8 mouse cellular contexts compared by ENCODE assay signal in genomic region chr5:33335273-33335976, GRCm38 (mm10). TPM values are rescaled to one million over a fixed set of nuclear protein-coding genes. Genes with fewer than 3 reads are reported as not detected.
DNase-seq lines count a peak whose midpoint lies in the region; ATAC-seq and TF ChIP-seq lines count a peak whose summit lies in the region.

Gene Maea (plus strand): TSS chr5:33335509.

- peak within 1 kb of the TSS; percentile 95 for H3K9ac ChIP-seq in embryonic facial prominence, embryonic 14.5 days (ENCODE audit: low read depth, low read length)
- H3K9ac ChIP-seq in heart, adult 2 months (ENCODE audit: low read depth, low read length): peak within 1 kb of the TSS; percentile 87
- H3K9ac ChIP-seq in limb, embryonic 13.5 days: peak within 1 kb of the TSS; percentile 98
- H3K9ac ChIP-seq in midbrain, embryonic 16.5 days (ENCODE audit: low read depth, low read length): peak within 1 kb of the TSS; percentile 100

- H3K4me3 ChIP-seq in embryonic facial prominence, embryonic 14.5 days (ENCODE audit: low read depth, low read length): peak within 1 kb of the TSS; percentile 99
- peak within 1 kb of the TSS; percentile 80 for H3K4me3 ChIP-seq in heart, adult 2 months
- H3K4me3 ChIP-seq in limb, embryonic 13.5 days: peak within 1 kb of the TSS; percentile 100
- H3K4me3 ChIP-seq in midbrain, embryonic 16.5 days (ENCODE audit: low read depth, low read length): peak within 1 kb of the TSS; percentile 100

- 2% methylated on average over 22 of the region's 71 CpGs for WGBS in embryonic facial prominence, embryonic 14.5 days
- WGBS in heart, adult 2 months: under 1% methylated on average over 71 of the region's 71 CpGs
- WGBS in limb, embryonic 13.5 days: under 1% methylated on average over 71 of the region's 71 CpGs
- under 1% methylated on average over 70 of the region's 71 CpGs for WGBS in midbrain, embryonic 16.5 days

- intact Hi-C loops in heart, adult 2 months (cut with DNase I): loop anchor here (1.0 to 5.0 kb wide), 3 partner anchors 43 to 313 kb away; partner anchors contain the start of genes Ctbp1 and Uvssa

- H3K27ac ChIP-seq in embryonic facial prominence, embryonic 14.5 days (replicated peaks; ENCODE audit: low read depth, low read length): peak within 1 kb of the TSS; percentile 78
- peak within 1 kb of the TSS; percentile 86 for H3K27ac ChIP-seq in heart, adult 2 months
- H3K27ac ChIP-seq in limb, embryonic 13.5 days: peak within 1 kb of the TSS; percentile 83
- peak within 1 kb of the TSS; percentile 89 for H3K27ac ChIP-seq in midbrain, embryonic 16.5 days (ENCODE audit: low read length)

- peak; percentile 92 for TF ChIP-seq POLR2A in heart, adult 2 months (IDR thresholded peaks at IDR 0.05; ENCODE audit: insufficient read depth, low read depth, low read length)

- DNase-seq in 3T3-L1 (ENCODE audit: low read depth, low spot score): peak; percentile 99
- DNase-seq in adrenal gland, postnatal 4 days (ENCODE audit: low spot score in 2 of 2): peak; percentile 83 to 91
- peak; percentile 99 for DNase-seq in embryonic facial prominence, embryonic 14.5 days (ENCODE audit: low spot score)
- DNase-seq in heart, adult 2 months: peak; percentile 94 to 98
- peak; percentile 97 for DNase-seq in kidney, adult 8-10 months
- DNase-seq in spleen, postnatal 10 days (ENCODE audit: low spot score in 2 of 2): peak; percentile 86 to 96

- peak within 1 kb of the TSS; percentile 79 for H3K4me2 ChIP-seq in embryonic facial prominence, embryonic 14.5 days (ENCODE audit: low read depth, low read length)
- peak within 1 kb of the TSS; percentile 88 for H3K4me2 ChIP-seq in limb, embryonic 13.5 days (replicated peaks)
- H3K4me2 ChIP-seq in midbrain, embryonic 16.5 days (ENCODE audit: low read length): peak within 1 kb of the TSS; percentile 76

- peaks cover 14% of the 10 kb centered on the region for H3K36me3 ChIP-seq in embryonic facial prominence, embryonic 14.5 days (ENCODE audit: control insufficient read depth, insufficient read depth, low read length)
- no peaks in the 10 kb centered on the region; the same call in 1 of the 2 replicates for H3K36me3 ChIP-seq in heart, adult 2 months (ENCODE audit: control insufficient read depth, insufficient read depth, low read length)
- H3K36me3 ChIP-seq in limb, embryonic 13.5 days: peaks cover 17% of the 10 kb centered on the region
- H3K36me3 ChIP-seq in midbrain, embryonic 16.5 days (ENCODE audit: control insufficient read depth, insufficient read depth, low read length): no peaks in the 10 kb centered on the region

- H3K9me3 ChIP-seq in embryonic facial prominence, embryonic 14.5 days (ENCODE audit: control insufficient read depth, low read length): 0 out of 2 replicates have a peak, but pooled peaks cover 3% of the 10 kb centered on the region
- no peaks in the 10 kb centered on the region for H3K9me3 ChIP-seq in limb, embryonic 13.5 days
- no peaks in the 10 kb centered on the region for H3K9me3 ChIP-seq in midbrain, embryonic 16.5 days (replicated peaks; ENCODE audit: control insufficient read depth, low read length, poor library complexity, severe bottlenecking)

- H3K4me1 ChIP-seq in embryonic facial prominence, embryonic 14.5 days (ENCODE audit: control insufficient read depth, insufficient read depth, low read length): peaks cover 14% of the 10 kb centered on the region
- H3K4me1 ChIP-seq in heart, adult 2 months (ENCODE audit: control insufficient read depth, insufficient read depth, low read length): peaks cover 9% of the 10 kb centered on the region
- peaks cover 17% of the 10 kb centered on the region for H3K4me1 ChIP-seq in limb, embryonic 13.5 days
- H3K4me1 ChIP-seq in midbrain, embryonic 16.5 days (ENCODE audit: control insufficient read depth, insufficient read depth, low read length): peaks cover 21% of the 10 kb centered on the region

- peak; percentile 58; the same call in 1 of the 2 replicates for TF ChIP-seq EP300 in heart, adult 2 months (IDR thresholded peaks at IDR 0.05; ENCODE audit: insufficient read depth, low read depth, low read length)

- peak; percentile 100 for ATAC-seq in embryonic facial prominence, embryonic 14.5 days (ENCODE audit: low read depth)
- ATAC-seq in limb, embryonic 13.5 days (ENCODE audit: low FRiP score, low read depth): peak; percentile 100
- peak; percentile 100 for ATAC-seq in midbrain, embryonic 16.5 days

- H3K79me2 ChIP-seq in heart, adult 2 months (replicated peaks; ENCODE audit: control insufficient read depth, insufficient read depth, low read length): peaks cover 6% of the 10 kb centered on the region

- TF ChIP-seq CTCF in heart, adult 2 months (IDR thresholded peaks at IDR 0.05): no peak

- H3K27me3 ChIP-seq in embryonic facial prominence, embryonic 14.5 days (replicated peaks; ENCODE audit: control insufficient read depth, insufficient read depth, low read length): no peaks in the 10 kb centered on the region
- H3K27me3 ChIP-seq in heart, adult 2 months (ENCODE audit: control insufficient read depth, insufficient read depth, low read length): no peaks in the 10 kb centered on the region
- H3K27me3 ChIP-seq in limb, embryonic 13.5 days: no peaks in the 10 kb centered on the region
- H3K27me3 ChIP-seq in midbrain, embryonic 16.5 days (ENCODE audit: control insufficient read depth, insufficient read depth, low read depth, low read length): no peaks in the 10 kb centered on the region

RNA-seq across cellular contexts. Expression of gene Maea, which starts in this region (rescaled TPM):
- 100 to 1,000 TPM; 110 to 114 TPM for total RNA-seq in adrenal gland, postnatal 4 days (2021)
- polyA plus RNA-seq in embryonic facial prominence, embryonic 14.5 days (2014; fragmentation: Nextera tagmentation; extraction: Ambion mirVana): 123 and 136 TPM in 2 replicates
- total RNA-seq in heart, adult 2 months (2021): 10 to 100 TPM; 79.2 to 81.7 TPM
- polyA plus RNA-seq in heart, adult 2 months (2012; rRNA removed): 86.7 and 111 TPM in 2 replicates
- 130 and 131 TPM in 2 replicates for polyA plus RNA-seq in limb, embryonic 13.5 days (2015; fragmentation: Nextera tagmentation; extraction: Ambion mirVana)
- polyA plus RNA-seq in midbrain, embryonic 16.5 days (2015; fragmentation: Nextera tagmentation; extraction: Ambion mirVana): 142 and 143 TPM in 2 replicates

Comparison
In these comparisons a context has a peak if more than half of its experiments do, and no peak if none do; other contexts are left out.
1. Peak in every context shown above with its lines: DNase-seq, ATAC-seq, H3K4me3 ChIP-seq and H3K27ac ChIP-seq.